Mouse (Mus musculus) heart, adult 8-10 months (tissue): Measurements from ENCODE around the gene Gm45783. TPM values are rescaled to one million over a fixed set of nuclear protein-coding genes. Genes with fewer than 3 reads are reported as not detected.
"Not testable (repeated sequence)": the region's sequence is repeated elsewhere in the genome, so short reads cannot be mapped to it uniquely, and the experiment has no call there.

Experiments
- DNase-seq: peaks from one replicate; pipeline ENCODE4 v3.0.0; 2022; ENCODE audit warnings: low spot score
- microRNA-seq: library from miRNA; unstranded; fragments of <30 nt; microRNA quantifications from one replicate; pipeline ENCODE4 v1.2.0, GENCODE M21; 2022
- total RNA-seq, 4 experiments: library from RNA; stranded (reverse); gene quantifications; 2 replicates each; pipeline ENCODE4 v1.2.4; 2022

The Gm45783 gene
- total RNA-seq: not detected

DNA sequence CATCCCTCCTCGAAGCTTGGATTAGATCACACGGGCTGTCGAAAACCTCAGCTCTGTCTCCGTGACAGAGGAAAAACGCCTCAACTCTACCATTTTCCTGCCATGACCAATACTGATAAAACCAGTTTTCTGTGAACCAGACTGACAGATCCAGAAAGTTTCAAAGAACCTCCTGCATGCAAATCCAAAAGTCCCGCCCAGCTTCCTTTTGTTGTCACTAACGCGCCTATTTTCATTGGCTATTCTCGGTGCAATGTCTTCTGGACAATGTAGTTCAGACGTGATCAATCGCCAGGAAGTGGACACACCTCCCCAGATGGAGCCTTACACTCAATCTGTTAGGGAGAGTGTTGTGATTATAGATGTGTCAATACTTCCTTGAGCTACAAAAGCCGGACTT lies at the start of gene Gm45783:
Gene Gm45783, minus strand, starts transcription at position 143 of the 400 bp plus-strand sequence.
- DNase-seq: peak; percentile 6

DNA sequence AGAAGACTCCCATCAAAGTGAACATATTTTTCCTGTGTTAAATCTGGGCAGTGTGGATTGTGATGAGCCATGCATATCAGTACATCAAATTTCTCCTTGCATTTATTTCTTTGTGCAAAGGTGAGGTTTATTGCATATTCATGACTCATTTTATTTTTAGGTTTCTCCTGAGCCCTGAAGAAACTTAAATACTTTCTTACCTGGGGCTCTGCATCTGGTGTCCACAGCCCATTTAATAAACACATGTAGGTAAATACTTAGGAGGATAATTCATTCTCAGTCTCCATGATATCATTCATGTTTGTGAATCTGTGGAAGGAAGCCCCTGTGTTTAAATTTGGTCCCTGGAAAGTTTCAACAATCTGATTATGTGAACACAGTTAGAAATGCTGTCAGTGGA lies 25.2 kb upstream of the Gm45783 start, which contains the start of gene Vmn2r31:
Gene Vmn2r31, minus strand, starts transcription at position 101 of the 400 bp plus-strand sequence.
- DNase-seq: not testable (repeated sequence)

- DNase-seq: not testable (repeated sequence)
These were observed 36.9 kb downstream of the Gm45783 start, which contains the start of gene Vmn2r30 for GRCm38 (mm10) chr7:7337509-7337908. Gene Vmn2r30 (minus strand): TSS chr7:7337609.

GRCm38 (mm10) chr7:7295595-7295994 lies 78.8 kb downstream of the Gm45783 start:
- DNase-seq: peak; percentile 58

Small RNAs within 50 kb of the gene (microRNA-seq; reads per million reads assigned to microRNA genes)
- 2.2 reads per million for gene Mir5620

Other genes starting within 250 kb of the Gm45783 start
- under 1 TPM; 0.27 to 0.43 (median 0.34) TPM for gene Zfp773, start 237.8 kb downstream of the Gm45783 start, total RNA-seq
- gene Zfp418, start 203.2 kb downstream of the Gm45783 start, total RNA-seq: 1 to 10 TPM; 2.1 to 2.6 (median 2.3) TPM
- gene Zfp772, start 164.6 kb downstream of the Gm45783 start, total RNA-seq: 1 to 10 TPM; 1.3 to 1.8 (median 1.4) TPM
- under 1 TPM in 1 of 4 experiments, not detected in 3; 0.24 TPM for gene Vmn2r29, start 127.2 kb downstream of the Gm45783 start, total RNA-seq
- gene Gm45844, start 96.3 kb downstream of the Gm45783 start, total RNA-seq: 1 to 10 TPM in 3 of 4 experiments, under 1 TPM in 1; 0.90 to 1.8 (median 1.2) TPM
- gene Clcn4, start 73.7 kb downstream of the Gm45783 start, total RNA-seq: 10 to 100 TPM; 49.4 to 54.8 (median 52.3) TPM
- gene Vmn2r30, start 37.0 kb downstream of the Gm45783 start, total RNA-seq: not detected
- gene Vmn2r31, start 25.1 kb upstream of the Gm45783 start, total RNA-seq: not detected
- not detected for gene Vmn2r32, start 105.4 kb upstream of the Gm45783 start, total RNA-seq
- not detected for gene Vmn2r33, start 192.2 kb upstream of the Gm45783 start, total RNA-seq